Mouse (Mus musculus) thymus, postnatal 4 days (tissue): ENCODE results near the gene Mef2b.
A peak's percentile ranks its signal among the peaks of the same experiment; 100 is the strongest.

Experiments used
- DNase-seq: peaks from one replicate; pipeline ENCODE4 v3.0.0; 2021

The Mef2b gene

GRCm38 (mm10) chr8:70139026-70139857 is at the start of gene Mef2b, which contains the start of the genes Rfxank and Borcs8:
Gene Mef2b (plus strand): TSS chr8:70139711.
Gene Rfxank (minus strand): TSS chr8:70139154.
Gene Borcs8 (plus strand): TSS chr8:70139499.
- peak; percentile 99 for DNase-seq

GRCm38 (mm10) chr8:70092786-70093185 is 46.7 kb upstream of the Mef2b start:
- DNase-seq = no peak

GRCm38 (mm10) chr8:70099276-70099675 is 40.2 kb upstream of the Mef2b start:
- DNase-seq = no peak

GRCm38 (mm10) chr8:70100241-70100640 is 39.3 kb upstream of the Mef2b start:
- DNase-seq = no peak

GRCm38 (mm10) chr8:70104506-70104905 is 35.0 kb upstream of the Mef2b start:
- DNase-seq = peak; percentile 81

- no peak for DNase-seq
Observed at GRCm38 (mm10) chr8:70104922-70105321, 34.6 kb upstream of the Mef2b start.

GRCm38 (mm10) chr8:70110451-70110850 is 29.1 kb upstream of the Mef2b start:
- no peak for DNase-seq

- DNase-seq = no peak
Observed at GRCm38 (mm10) chr8:70111192-70111795, 28.2 kb upstream of the Mef2b start.

GRCm38 (mm10) chr8:70112401-70113016 is 27.0 kb upstream of the Mef2b start:
- peak; percentile 40 for DNase-seq

- DNase-seq = no peak
Observed at GRCm38 (mm10) chr8:70114488-70114887, 25.0 kb upstream of the Mef2b start.

- DNase-seq = no peak
Observed at GRCm38 (mm10) chr8:70114892-70115291, 24.6 kb upstream of the Mef2b start.

- peak; percentile 59 for DNase-seq
Observed at GRCm38 (mm10) chr8:70117611-70118010, 21.9 kb upstream of the Mef2b start.

GRCm38 (mm10) chr8:70118726-70119700 is 20.5 kb upstream of the Mef2b start:
- peak; percentile 30 for DNase-seq

GRCm38 (mm10) chr8:70120667-70121066 is 18.8 kb upstream of the Mef2b start, which contains the start of gene Ncan:
Gene Ncan (minus strand): TSS chr8:70120873.
- peak; percentile 67 for DNase-seq

- DNase-seq = peak; percentile 40
Observed at GRCm38 (mm10) chr8:70122863-70123262, 16.6 kb upstream of the Mef2b start.

GRCm38 (mm10) chr8:70124992-70125391 is 14.5 kb upstream of the Mef2b start:
- no peak for DNase-seq

GRCm38 (mm10) chr8:70128435-70128834 is 11.1 kb upstream of the Mef2b start:
- DNase-seq = no peak

GRCm38 (mm10) chr8:70129309-70129952 is 10.1 kb upstream of the Mef2b start:
- DNase-seq = no peak

GRCm38 (mm10) chr8:70130066-70130465 is 9.4 kb upstream of the Mef2b start:
- no peak for DNase-seq

- DNase-seq = peak; percentile 92
Observed at GRCm38 (mm10) chr8:70131166-70131883, 8.2 kb upstream of the Mef2b start, which contains the start of gene Nr2c2ap. Gene Nr2c2ap (plus strand): TSS chr8:70131333.

GRCm38 (mm10) chr8:70134086-70134485 is 5.4 kb upstream of the Mef2b start:
- no peak for DNase-seq
